Mouse (Mus musculus) inflammation-experienced regulatory T-cells, adult 16 weeks (primary cell): Measurements from ENCODE around the gene Foxk2. TPM values are rescaled to one million over a fixed set of nuclear protein-coding genes. Genes with fewer than 3 reads are reported as not detected.

Experiments used
- polyA plus RNA-seq: library from polyadenylated mRNA; unstranded; fragments of 100-300 nt; shearing (Covaris generic); gene quantifications from one replicate; pipeline ENCODE4 v1.2.1, GENCODE M21; 2017

Gene Foxk2
- polyA plus RNA-seq: 1.9 TPM

DNA sequence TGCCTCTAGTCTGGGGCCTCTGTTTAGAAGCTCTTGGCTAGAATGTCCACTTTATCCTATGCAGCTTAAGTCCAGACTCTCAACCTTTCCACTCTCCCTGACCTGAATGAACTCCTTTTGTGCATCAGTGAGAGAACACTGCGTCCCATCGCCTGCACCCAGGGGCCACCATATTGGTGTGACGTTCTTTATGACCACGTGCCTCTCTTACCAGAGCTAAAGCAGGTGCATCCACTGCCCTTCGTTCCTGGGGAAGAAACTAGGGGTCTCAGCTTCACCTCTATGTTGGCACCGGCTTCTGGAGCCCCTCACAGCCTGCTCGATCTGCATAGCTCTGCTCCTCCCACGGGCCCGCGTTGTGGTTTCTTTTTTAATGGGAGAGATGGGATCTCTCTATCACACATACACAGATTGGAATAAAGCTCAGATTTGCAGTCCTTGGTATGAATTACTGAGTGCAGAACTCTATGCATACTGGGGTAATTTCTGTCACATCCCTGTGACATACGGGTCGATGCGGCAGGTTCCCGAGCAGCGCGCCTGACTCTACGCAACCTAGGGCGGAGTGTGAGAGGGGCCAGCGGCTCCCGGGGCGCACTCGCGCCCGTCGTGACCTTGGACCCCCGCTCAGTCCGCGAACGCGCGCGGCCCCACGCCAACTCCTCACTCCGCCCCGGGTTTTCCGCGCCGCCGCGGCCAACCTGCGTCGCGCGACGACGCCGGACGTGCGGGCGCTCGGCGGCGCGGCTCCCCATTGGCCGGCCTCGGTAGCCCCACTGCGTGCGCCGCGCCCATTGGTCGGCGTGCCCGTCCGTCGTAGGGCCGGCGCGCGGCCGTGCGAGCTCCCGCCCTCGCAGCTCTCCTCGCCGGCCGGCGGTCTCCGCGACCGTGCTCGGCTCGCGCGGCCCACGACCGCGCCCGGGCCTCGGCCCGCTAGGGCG is at the start of gene Foxk2:
TSS of gene Foxk2 (plus strand) at position 831 of the 941 bp plus-strand sequence.

DNA sequence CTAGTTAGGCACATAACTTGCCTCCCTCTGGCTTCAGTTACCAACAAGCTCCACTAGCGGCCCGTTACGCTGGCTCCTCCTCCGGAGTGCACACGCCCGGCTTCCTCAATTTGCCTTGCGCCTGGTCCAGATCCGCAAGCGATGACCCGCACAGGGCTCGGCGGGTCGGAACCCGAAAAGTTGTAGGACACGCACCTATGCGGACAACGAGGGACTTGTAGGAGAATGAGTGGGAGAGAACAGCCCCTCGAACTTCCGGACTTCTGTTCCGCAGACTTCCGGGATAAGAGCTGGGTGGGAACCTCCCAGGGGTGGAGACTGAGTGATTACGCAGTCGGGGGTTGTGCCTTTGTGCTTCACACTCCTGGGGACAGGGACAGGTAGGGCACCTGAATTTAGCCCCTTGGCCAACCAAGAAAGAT is 30.8 kb upstream of the Foxk2 start, which contains the start of gene Cybc1:
TSS of gene Cybc1 (minus strand) at position 305 of the 422 bp plus-strand sequence.

DNA sequence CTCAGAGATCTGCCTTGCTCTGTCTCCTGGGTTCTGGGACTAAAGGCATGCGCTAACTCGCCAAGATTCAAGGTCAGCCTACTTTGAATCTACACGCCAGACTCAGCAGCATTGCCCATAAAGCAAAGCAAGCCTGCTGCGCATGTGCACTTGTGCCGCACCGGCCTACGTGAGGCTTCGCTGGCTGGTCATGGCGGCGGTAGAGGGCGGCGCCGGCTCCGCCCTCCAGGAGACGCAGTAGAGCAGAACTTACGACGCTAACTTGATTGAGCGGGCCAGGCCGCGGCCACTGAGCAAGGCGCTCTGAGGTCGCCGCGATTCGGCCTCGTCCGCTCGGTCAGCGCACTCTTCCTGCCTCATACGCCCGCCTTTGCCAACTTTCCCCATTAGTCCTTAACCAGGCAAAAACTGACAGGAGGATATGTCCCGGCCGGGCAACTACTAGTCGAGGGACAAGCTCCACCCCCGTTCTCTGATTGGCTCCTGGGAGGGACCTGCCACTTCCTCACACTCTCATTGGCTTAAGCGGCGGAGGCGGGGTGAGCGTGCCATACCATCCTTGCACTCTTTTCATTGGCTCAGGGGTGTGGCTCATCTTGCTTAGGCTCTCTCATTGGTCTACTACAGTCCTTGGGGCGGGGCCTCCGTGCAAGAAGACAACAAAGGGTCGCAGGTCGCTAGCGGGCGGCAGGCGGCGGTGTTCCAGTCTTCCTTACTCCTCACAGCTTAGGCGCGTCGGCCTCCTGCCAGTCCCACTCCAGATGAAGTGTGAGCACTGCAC is 23.0 kb upstream of the Foxk2 start, which contains the start of gene Narf:
TSS of gene Narf (plus strand) at position 690 of the 781 bp plus-strand sequence.

DNA sequence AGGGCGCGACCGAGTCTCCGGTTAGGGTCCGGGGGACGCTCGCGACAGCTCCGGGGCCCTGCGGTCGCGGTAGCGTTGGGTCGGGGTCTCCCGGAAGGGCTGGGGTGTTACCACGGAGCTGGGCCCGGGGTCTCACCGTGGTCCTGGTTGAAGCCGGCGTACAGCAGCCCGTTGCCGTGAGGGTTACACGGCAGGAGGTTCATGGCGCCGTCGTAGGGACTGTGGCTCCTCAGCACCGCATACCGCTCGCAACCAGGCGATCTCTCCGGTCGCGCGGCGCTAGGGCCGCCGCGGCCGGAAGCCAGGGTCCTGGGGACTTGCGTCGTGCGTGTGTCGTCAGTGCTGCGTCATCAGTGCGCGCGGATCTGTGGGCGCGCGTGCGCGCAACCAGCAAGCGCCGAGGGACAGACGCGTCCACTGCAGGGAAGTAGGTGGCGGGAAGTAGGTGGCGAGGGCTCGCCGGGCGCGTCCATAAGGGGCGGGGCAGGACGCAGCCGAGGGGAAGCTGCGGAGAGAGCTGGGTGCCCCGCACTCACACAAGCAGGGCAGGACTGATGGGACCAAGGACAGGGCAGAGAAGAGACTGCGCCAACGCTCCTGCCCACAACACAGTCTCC is 94.4 kb downstream of the Foxk2 start, which contains the start of gene Wdr45b:
TSS of gene Wdr45b (minus strand) at position 355 of the 617 bp plus-strand sequence.

Other genes with a start within 250 kb of the Foxk2 start
- gene Cd7, start 220.6 kb upstream of the Foxk2 start, polyA plus RNA-seq: 61.2 TPM
- gene Sectm1b, start 196.4 kb upstream of the Foxk2 start, polyA plus RNA-seq: not detected
- gene Sectm1a, start 178.8 kb upstream of the Foxk2 start, polyA plus RNA-seq: not detected
- not detected for gene Tex19.2, start 141.3 kb upstream of the Foxk2 start, polyA plus RNA-seq
- gene Tex19.1, start 113.8 kb upstream of the Foxk2 start, polyA plus RNA-seq: not detected
- not detected for gene Uts2r, start 99.7 kb upstream of the Foxk2 start, polyA plus RNA-seq
- 3.6 TPM for gene Hexdc, start 55.6 kb upstream of the Foxk2 start, polyA plus RNA-seq
- 9.1 TPM for gene Ogfod3, start 55.3 kb upstream of the Foxk2 start, polyA plus RNA-seq
- 148 TPM for gene Cybc1, start 30.7 kb upstream of the Foxk2 start, polyA plus RNA-seq
- gene Narf, start 22.7 kb upstream of the Foxk2 start, polyA plus RNA-seq: 49.9 TPM
- 50.9 TPM for gene Wdr45b, start 94.5 kb downstream of the Foxk2 start, polyA plus RNA-seq
- gene Rab40b, start 128.3 kb downstream of the Foxk2 start, polyA plus RNA-seq: not detected
- gene Fn3krp, start 161.4 kb downstream of the Foxk2 start, polyA plus RNA-seq: 0.54 TPM
- 0.11 TPM for gene Fn3k, start 174.9 kb downstream of the Foxk2 start, polyA plus RNA-seq
- gene Tbcd, start 192.0 kb downstream of the Foxk2 start, polyA plus RNA-seq: 56.6 TPM